Mouse (Mus musculus): Measurements from ENCODE around the gene Filip1l. TPM values are rescaled to one million over a fixed set of nuclear protein-coding genes. Genes with fewer than 3 reads are reported as not detected.
A peak's percentile ranks its signal among the peaks of the same experiment; 100 is the strongest.

The Filip1l gene
- polyA plus RNA-seq, 1 experiment = 4.3 TPM

DNA sequence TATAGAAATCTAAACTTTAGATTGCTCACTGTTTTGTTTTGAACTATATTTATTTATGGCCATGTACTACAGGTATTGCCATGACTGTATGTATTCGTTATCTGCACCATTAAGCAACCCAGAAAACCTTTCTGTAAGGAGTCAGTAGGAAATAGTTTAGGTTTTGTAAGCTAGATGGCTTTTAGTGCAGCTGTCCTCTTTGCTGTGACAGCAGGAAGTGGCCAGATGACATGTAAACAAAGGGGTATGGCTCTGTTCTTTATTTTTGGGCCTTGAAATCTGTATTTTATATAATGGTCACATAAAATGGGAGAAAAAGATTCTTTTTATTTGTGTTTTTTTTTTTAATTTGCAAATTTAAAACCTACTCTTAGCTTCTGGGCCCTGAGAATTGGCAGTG, 181.9 kb downstream of the Filip1l start:
- TF ChIP-seq POLR2A (IDR thresholded peaks at IDR 0.05; ENCODE audit: control insufficient read depth, extremely low read depth, insufficient read depth, low read length, poor library complexity) (no peak), CTCF (IDR thresholded peaks at IDR 0.05; ENCODE audit: borderline replicate concordance, control insufficient read depth, extremely low read depth, insufficient read depth, low read length, poor library complexity) (no peak)
- Histone ChIP-seq H3K27me3 (ENCODE audit: control insufficient read depth, insufficient read depth, low read length) (no peaks in the 10 kb centered on the region), H3K4me3 (ENCODE audit: control insufficient read depth, insufficient read depth, low read length) (no peak overlapping the region), H3K27ac (ENCODE audit: control insufficient read depth, insufficient read depth, low read length) (no peak overlapping the region), H3K4me1 (replicated peaks; ENCODE audit: control insufficient read depth, insufficient read depth, low read length) (no peaks in the 10 kb centered on the region; the same call in 1 of the 2 replicates), H3K36me3 (ENCODE audit: control insufficient read depth, insufficient read depth, low read length) (no peaks in the 10 kb centered on the region)
- 49% methylated on average over 1 of the region's 1 CpGs for WGBS
- DNase-seq = no peak

DNA sequence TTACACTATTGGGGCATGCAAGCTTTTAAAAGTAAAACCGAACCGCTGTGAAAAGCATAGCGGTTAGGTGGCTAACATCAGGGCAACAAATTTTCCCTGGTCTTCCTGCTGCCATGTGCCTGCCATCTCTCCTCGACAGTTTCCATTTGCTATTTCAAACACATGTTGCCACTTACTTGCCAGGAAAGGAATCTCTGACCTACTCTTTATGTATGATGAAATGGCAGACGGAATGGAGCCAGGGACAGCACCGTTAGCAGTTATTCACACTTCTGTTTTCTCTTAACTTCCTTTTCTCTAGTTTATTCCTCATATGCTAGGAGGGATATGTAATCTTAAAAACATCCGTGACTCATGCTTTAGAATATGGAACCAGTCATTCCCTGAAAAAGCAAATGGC, 183.6 kb downstream of the Filip1l start:
- TF ChIP-seq CTCF (IDR thresholded peaks at IDR 0.05; ENCODE audit: borderline replicate concordance, control insufficient read depth, extremely low read depth, insufficient read depth, low read length, poor library complexity) (no peak), POLR2A (IDR thresholded peaks at IDR 0.05; ENCODE audit: control insufficient read depth, extremely low read depth, insufficient read depth, low read length, poor library complexity) (no peak)
- H3K4me1 ChIP-seq (replicated peaks; ENCODE audit: control insufficient read depth, insufficient read depth, low read length) = no peaks in the 10 kb centered on the region; the same call in 1 of the 2 replicates
- H3K36me3 ChIP-seq (ENCODE audit: control insufficient read depth, insufficient read depth, low read length) = no peaks in the 10 kb centered on the region
- WGBS = 91% methylated on average over 7 of the region's 7 CpGs
- H3K27ac ChIP-seq (ENCODE audit: control insufficient read depth, insufficient read depth, low read length) = no peak overlapping the region
- H3K27me3 ChIP-seq (ENCODE audit: control insufficient read depth, insufficient read depth, low read length) = no peaks in the 10 kb centered on the region
- no peak for DNase-seq
- H3K4me3 ChIP-seq (ENCODE audit: control insufficient read depth, insufficient read depth, low read length) = no peak overlapping the region

DNA sequence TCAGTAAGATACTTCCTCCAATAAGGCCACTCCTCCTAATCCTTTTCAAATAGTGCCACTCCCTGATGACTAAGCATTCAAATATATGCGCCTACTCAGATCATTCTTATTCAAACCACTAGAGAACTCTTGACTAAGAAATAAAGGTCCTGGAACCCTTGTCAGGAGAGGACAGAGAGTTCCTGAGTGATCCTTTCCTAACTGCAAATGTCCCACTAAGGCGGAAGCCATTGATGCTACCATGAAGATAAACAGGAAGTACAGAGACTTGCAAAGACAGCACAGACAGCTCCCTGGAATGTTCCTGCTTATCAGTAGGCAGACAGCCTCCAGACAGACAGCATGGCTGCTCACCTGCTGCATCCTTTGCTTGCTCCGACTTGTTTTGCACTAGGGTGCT, 190.3 kb downstream of the Filip1l start:
- H3K36me3 ChIP-seq (ENCODE audit: control insufficient read depth, insufficient read depth, low read length) = no peaks in the 10 kb centered on the region
- H3K27ac ChIP-seq (ENCODE audit: control insufficient read depth, insufficient read depth, low read length) = no peak overlapping the region
- no peak overlapping the region for H3K4me3 ChIP-seq (ENCODE audit: control insufficient read depth, insufficient read depth, low read length)
- no peak for DNase-seq
- H3K4me1 ChIP-seq (replicated peaks; ENCODE audit: control insufficient read depth, insufficient read depth, low read length) = peaks cover 2% of the 10 kb centered on the region; the same call in 1 of the 2 replicates
- no peaks in the 10 kb centered on the region for H3K27me3 ChIP-seq (ENCODE audit: control insufficient read depth, insufficient read depth, low read length)
- TF ChIP-seq CTCF (IDR thresholded peaks at IDR 0.05; ENCODE audit: borderline replicate concordance, control insufficient read depth, extremely low read depth, insufficient read depth, low read length, poor library complexity) (no peak), POLR2A (IDR thresholded peaks at IDR 0.05; ENCODE audit: control insufficient read depth, extremely low read depth, insufficient read depth, low read length, poor library complexity) (no peak)
- 97% methylated on average over 3 of the region's 3 CpGs for WGBS

DNA sequence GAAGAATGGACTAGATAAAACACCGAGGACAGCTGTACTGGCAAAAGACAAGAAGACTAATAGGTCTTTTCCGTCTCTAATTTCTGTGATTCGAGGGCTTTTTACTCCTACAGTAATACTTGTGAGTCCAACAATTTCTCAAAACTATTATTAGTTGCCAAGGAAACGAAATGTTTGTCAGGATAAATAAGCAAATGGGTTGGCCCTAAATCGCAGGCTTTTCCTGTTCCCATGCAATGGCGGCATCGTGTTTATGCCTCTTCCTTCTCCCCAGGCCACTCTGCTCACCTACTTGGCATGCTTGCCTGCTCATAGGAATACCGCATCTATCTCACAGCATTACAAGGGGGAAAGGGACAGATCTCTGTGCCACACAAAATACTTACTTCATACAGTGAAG, 191.5 kb downstream of the Filip1l start:
- WGBS = 87% methylated on average over 8 of the region's 8 CpGs
- DNase-seq = no peak
- Histone ChIP-seq H3K4me3 (ENCODE audit: control insufficient read depth, insufficient read depth, low read length) (no peak overlapping the region), H3K36me3 (ENCODE audit: control insufficient read depth, insufficient read depth, low read length) (no peaks in the 10 kb centered on the region), H3K27me3 (ENCODE audit: control insufficient read depth, insufficient read depth, low read length) (no peaks in the 10 kb centered on the region), H3K4me1 (replicated peaks; ENCODE audit: control insufficient read depth, insufficient read depth, low read length) (peaks cover 4% of the 10 kb centered on the region; the same call in 1 of the 2 replicates), H3K27ac (ENCODE audit: control insufficient read depth, insufficient read depth, low read length) (no peak overlapping the region)
- TF ChIP-seq POLR2A (IDR thresholded peaks at IDR 0.05; ENCODE audit: control insufficient read depth, extremely low read depth, insufficient read depth, low read length, poor library complexity) (no peak), CTCF (IDR thresholded peaks at IDR 0.05; ENCODE audit: borderline replicate concordance, control insufficient read depth, extremely low read depth, insufficient read depth, low read length, poor library complexity) (no peak)

DNA sequence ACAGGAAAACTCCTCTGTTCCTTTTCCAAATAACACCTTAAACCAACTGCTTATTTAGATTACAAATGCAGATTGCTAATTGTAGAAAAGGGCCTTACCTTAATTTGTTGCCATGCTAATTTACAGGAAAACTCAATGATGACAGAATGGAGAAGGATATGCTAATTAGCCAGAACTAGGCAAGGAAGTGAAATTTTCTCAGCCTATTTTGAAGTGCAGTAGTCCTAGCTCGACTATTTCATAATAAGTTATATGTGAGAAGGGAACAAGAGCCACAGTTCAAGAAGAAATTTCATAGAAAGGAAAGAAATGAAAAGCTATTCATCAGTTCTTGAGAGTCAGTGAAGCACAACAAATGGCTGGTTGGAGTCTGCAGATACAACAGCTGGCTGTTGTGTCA, 193.5 kb downstream of the Filip1l start:
- no peak for DNase-seq

DNA sequence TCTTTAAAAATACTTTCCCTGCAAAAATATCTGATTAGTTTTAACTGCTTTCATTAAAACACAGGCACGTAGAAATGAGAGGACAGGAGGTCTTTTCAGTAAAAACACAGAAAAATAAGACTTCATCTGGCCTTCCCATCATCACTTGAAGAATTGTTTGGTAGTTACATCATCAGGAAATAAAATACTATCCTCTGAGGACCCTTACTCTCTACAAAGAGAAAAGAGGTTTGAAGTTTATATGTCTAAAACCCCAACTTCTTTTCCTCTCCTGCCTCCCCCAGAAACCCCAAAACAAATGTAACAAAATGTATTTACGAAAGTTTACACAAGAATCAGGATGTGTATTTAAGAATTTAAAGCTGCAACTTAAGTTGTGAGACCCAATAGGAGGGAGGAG, 195.7 kb downstream of the Filip1l start:
- WGBS = 74% methylated on average over 2 of the region's 2 CpGs
- TF ChIP-seq POLR2A (IDR thresholded peaks at IDR 0.05; ENCODE audit: control insufficient read depth, extremely low read depth, insufficient read depth, low read length, poor library complexity) (no peak), CTCF (IDR thresholded peaks at IDR 0.05; ENCODE audit: borderline replicate concordance, control insufficient read depth, extremely low read depth, insufficient read depth, low read length, poor library complexity) (no peak)
- peaks cover 4% of the 10 kb centered on the region; the same call in 1 of the 2 replicates for H3K4me1 ChIP-seq (replicated peaks; ENCODE audit: control insufficient read depth, insufficient read depth, low read length)
- no peaks in the 10 kb centered on the region for H3K27me3 ChIP-seq (ENCODE audit: control insufficient read depth, insufficient read depth, low read length)
- H3K4me3 ChIP-seq (ENCODE audit: control insufficient read depth, insufficient read depth, low read length) = peak overlapping the region; percentile 54
- no peaks in the 10 kb centered on the region for H3K36me3 ChIP-seq (ENCODE audit: control insufficient read depth, insufficient read depth, low read length)
- no peak for DNase-seq
- no peak overlapping the region for H3K27ac ChIP-seq (ENCODE audit: control insufficient read depth, insufficient read depth, low read length)

More for the DNA sequence above, 193.5 kb downstream of the Filip1l start:
- H3K4me1 ChIP-seq (replicated peaks; ENCODE audit: control insufficient read depth, insufficient read depth, low read length) = peaks cover 4% of the 10 kb centered on the region; the same call in 1 of the 2 replicates
- H3K27me3 ChIP-seq (ENCODE audit: control insufficient read depth, insufficient read depth, low read length) = no peaks in the 10 kb centered on the region
- no peak for TF ChIP-seq POLR2A (IDR thresholded peaks at IDR 0.05; ENCODE audit: control insufficient read depth, extremely low read depth, insufficient read depth, low read length, poor library complexity)
- no peak for TF ChIP-seq CTCF (IDR thresholded peaks at IDR 0.05; ENCODE audit: borderline replicate concordance, control insufficient read depth, extremely low read depth, insufficient read depth, low read length, poor library complexity)
- H3K4me3 ChIP-seq (ENCODE audit: control insufficient read depth, insufficient read depth, low read length) = no peak overlapping the region
- no peaks in the 10 kb centered on the region for H3K36me3 ChIP-seq (ENCODE audit: control insufficient read depth, insufficient read depth, low read length)
- H3K27ac ChIP-seq (ENCODE audit: control insufficient read depth, insufficient read depth, low read length) = no peak overlapping the region
- WGBS = 63% methylated on average over 1 of the region's 1 CpGs
